Mouse (Mus musculus) liver, adult 2 months (tissue): ENCODE data around the gene Sfi1.

Source experiments
- CTCF ChIP-seq: fragments of 200-500 bp; IDR thresholded peaks from 2 replicates; pipeline ENCODE4 v1.5.1; 2011; ENCODE audit warnings: low read depth, low read length, control low read depth
- POLR2A ChIP-seq: fragments of 200-500 bp; IDR thresholded peaks from 2 replicates; pipeline ENCODE4 v1.6.1; 2011; ENCODE audit warnings: low read length, control low read depth; ENCODE audit not compliant: insufficient read depth; ENCODE audit errors: extremely low read depth

- TF ChIP-seq POLR2A: no peak
- TF ChIP-seq CTCF: no peak
These were observed 89.6 kb downstream of the Sfi1 start for GRCm38 (mm10) chr11:3103619-3104164.
